Mouse (Mus musculus): ENCODE results near the gene Lrrk1.

The Lrrk1 gene

GRCm38 (mm10) chr7:66384213-66384612, 3.9 kb downstream of the Lrrk1 start:
- DNase-seq = no peak

- no peak for DNase-seq
These were observed 11.6 kb downstream of the Lrrk1 start for GRCm38 (mm10) chr7:66376560-66376959.

GRCm38 (mm10) chr7:66375736-66376135, 12.4 kb downstream of the Lrrk1 start:
- DNase-seq = no peak

GRCm38 (mm10) chr7:66373391-66373790, 14.8 kb downstream of the Lrrk1 start:
- DNase-seq = no peak

GRCm38 (mm10) chr7:66370970-66371369, 17.2 kb downstream of the Lrrk1 start:
- no peak for DNase-seq

- DNase-seq = no peak
These were observed 18.2 kb downstream of the Lrrk1 start for GRCm38 (mm10) chr7:66369934-66370445.

GRCm38 (mm10) chr7:66369071-66369933, 18.8 kb downstream of the Lrrk1 start:
- no peak for DNase-seq

- DNase-seq = no peak
These were observed 22.2 kb downstream of the Lrrk1 start, which contains the start of gene Gm10974 for GRCm38 (mm10) chr7:66365904-66366303. Gm10974 (plus strand) TSS chr7:66365905.

GRCm38 (mm10) chr7:66365411-66365810, 22.7 kb downstream of the Lrrk1 start:
- no peak for DNase-seq

GRCm38 (mm10) chr7:66364491-66364890, 23.7 kb downstream of the Lrrk1 start:
- no peak for DNase-seq

- no peak for DNase-seq
These were observed 29.1 kb downstream of the Lrrk1 start for GRCm38 (mm10) chr7:66359044-66359443.

GRCm38 (mm10) chr7:66358461-66358860, 29.7 kb downstream of the Lrrk1 start:
- no peak for DNase-seq

GRCm38 (mm10) chr7:66355791-66356522, 32.2 kb downstream of the Lrrk1 start:
- DNase-seq = no peak

- no peak for DNase-seq
These were observed 33.2 kb downstream of the Lrrk1 start for GRCm38 (mm10) chr7:66354911-66355310.

- DNase-seq = no peak
These were observed 37.1 kb downstream of the Lrrk1 start for GRCm38 (mm10) chr7:66351074-66351473.

- no peak for DNase-seq
These were observed 38.5 kb downstream of the Lrrk1 start for GRCm38 (mm10) chr7:66349670-66350069.

GRCm38 (mm10) chr7:66348588-66348987, 39.6 kb downstream of the Lrrk1 start:
- DNase-seq = no peak

GRCm38 (mm10) chr7:66346959-66347663, 41.0 kb downstream of the Lrrk1 start:
- DNase-seq = no peak

GRCm38 (mm10) chr7:66343307-66343706, 44.8 kb downstream of the Lrrk1 start:
- no peak for DNase-seq

GRCm38 (mm10) chr7:66342831-66343230, 45.3 kb downstream of the Lrrk1 start:
- no peak for DNase-seq

GRCm38 (mm10) chr7:66342323-66342722, 45.8 kb downstream of the Lrrk1 start:
- DNase-seq = peak; percentile 6

- DNase-seq = no peak
These were observed 48.1 kb downstream of the Lrrk1 start for GRCm38 (mm10) chr7:66340044-66340443.

- no peak for DNase-seq
These were observed 48.5 kb downstream of the Lrrk1 start for GRCm38 (mm10) chr7:66339625-66340024.
